Mouse (Mus musculus): Measurements from ENCODE around the gene Baz2b.

Baz2b gene

DNA sequence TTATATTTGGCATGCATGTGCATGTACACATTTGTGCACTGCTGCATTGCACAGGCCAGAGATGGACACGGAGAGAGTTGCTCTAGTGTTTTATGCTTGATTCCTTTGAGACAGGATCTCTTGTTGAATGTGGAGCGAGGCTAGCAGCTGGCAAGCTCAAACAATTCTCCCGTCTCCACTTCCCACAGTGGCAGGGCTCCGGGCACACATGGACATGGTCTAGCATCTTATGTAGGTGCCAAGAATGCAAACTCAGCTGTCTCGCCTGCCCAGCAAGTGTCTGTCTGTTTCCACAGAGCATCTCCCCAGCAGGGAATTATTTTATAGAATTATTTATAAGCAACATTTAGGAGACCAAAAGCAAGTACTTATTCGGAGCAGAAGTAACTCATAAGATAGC is 243.2 kb downstream of the Baz2b start:
- DNase-seq (ENCODE audit: low read depth in 1 of 2, low spot score in 2 of 2), result no peak

DNA sequence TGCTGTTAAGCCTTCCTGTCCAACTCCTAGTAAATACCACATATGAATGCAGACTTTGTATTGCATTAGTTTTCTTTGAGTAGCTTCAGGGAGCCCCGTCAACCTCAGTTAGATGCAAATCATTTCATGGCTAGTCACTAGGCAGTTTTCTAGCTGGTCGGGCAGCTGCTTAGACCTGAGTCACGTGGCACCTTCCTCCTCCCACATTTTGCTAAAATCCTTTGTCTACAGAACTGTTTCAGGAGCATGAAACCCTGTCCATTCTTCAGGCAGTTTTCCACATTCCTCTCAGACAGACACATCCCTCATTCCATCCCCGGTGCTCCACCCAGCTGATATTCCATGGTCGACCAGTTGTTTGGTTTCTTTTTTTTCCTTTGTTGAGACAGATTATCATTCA is 246.6 kb downstream of the Baz2b start:
- no peak for DNase-seq (ENCODE audit: low read depth in 1 of 2, low spot score in 2 of 2)

DNA sequence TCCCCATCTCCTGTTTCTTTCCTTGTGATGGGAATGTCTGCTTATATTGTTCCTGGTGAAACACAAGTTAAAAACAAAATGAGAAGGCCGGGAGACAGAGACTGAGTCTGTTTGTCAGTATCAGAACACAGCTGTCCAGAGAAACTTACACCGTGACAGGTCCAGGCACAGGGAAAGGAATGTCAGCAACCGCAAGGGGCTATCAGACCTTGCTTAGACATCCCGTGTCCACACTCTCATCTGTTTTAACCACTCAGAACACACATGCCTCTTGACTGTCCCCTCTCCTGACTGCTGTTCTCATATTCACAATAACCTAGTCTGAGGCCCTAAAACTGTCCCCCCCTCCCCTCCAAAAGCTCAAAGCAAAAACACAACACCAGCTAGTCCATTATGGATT is 247.1 kb downstream of the Baz2b start:
- DNase-seq (ENCODE audit: low read depth in 1 of 2, low spot score in 2 of 2), result no peak

DNA sequence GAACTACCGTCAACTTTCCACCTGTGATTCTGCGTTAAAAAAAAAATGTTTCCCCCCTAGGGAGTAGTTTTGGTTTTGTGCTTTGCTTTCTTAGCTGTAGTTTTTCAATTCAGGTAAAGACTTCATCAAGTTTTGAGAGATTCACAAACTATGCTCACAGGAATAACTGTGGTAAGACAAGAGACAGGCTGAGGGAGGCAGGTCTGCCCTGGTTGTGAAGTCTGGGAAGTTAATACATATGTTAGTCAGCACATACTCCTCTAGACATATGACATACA is 249.2 kb downstream of the Baz2b start:
- no peak for DNase-seq (ENCODE audit: low read depth in 1 of 2, low spot score in 2 of 2)

DNA sequence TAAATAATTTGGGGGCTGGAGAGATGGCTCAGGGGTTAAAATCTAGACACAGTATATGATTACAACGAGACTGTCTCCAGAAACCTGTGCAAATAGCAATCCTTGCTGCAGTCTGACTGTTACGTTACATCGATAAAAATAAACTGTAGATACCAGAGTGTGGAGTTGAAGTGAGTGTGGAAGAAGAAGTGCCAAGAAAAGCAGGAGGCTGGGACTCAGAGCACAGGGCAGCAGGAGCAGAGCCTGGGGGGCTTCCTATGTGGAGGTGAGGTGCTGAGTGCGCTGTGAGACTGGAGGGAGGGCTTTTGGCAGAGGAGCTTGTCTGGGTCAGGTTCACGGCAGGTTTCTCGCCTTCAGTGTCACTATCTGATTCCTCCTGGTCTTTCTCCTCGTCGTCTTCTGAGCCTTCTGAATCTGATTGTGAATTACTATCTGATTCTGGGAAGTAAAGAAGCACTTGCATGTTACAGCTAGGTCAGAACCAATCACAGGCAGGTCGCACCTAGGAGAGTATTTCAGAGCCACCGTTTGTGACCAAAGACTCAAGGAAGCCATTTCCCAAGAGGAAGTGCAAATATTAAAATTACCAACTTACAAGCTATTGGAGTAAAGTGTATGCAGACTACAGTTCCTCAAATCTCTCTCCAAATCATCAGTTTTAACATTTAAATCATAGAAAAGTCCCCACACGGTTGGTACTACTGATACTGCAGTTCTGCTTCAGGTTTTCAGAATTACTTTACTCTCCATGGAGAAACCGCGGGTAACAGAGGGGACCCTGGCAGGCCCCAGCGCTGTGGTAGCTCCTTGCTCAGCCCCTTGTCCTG is 249.8 kb downstream of the Baz2b start:
- no peak for DNase-seq (ENCODE audit: low read depth in 1 of 2, low spot score in 2 of 2)

DNA sequence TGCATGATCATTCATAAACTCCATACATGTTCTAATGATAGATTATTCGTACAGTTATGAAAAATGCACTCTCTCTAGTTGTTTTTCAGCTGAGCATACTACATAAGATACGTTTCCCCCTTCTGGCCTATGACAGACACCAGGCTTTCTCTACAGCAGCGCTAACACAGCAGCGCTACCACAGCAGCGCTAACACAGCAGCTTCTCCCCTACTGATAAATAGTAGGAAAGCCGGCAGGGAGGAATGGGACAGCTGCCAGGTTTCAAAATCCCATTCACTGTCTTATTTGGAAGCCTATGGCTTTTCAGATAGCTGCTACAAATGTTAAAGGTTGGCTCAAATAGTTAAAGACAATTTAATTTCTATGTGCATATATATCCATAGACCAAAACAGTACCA is 251.1 kb downstream of the Baz2b start:
- no peak for DNase-seq (ENCODE audit: low read depth in 1 of 2, low spot score in 2 of 2)

DNA sequence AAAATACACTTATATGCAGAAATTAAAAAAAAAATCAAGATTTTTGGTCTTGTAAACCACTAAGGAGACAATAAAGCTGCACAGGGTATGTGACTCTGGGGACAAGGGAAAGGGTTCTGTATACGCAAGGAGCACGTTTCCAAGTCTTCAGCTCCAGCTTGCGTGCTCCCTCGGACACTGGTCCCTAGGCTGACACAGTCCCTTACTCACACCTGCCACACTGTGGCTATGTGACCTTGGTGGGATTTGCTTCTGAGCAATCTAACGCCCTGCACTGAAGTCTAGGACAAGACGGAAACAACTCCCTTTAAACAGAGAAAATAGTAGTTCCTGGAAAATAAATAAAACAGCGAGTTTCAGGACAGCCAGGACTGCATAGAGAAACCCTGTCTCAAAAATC is 253.7 kb downstream of the Baz2b start:
- DNase-seq (ENCODE audit: low read depth in 1 of 2, low spot score in 2 of 2), result no peak

DNA sequence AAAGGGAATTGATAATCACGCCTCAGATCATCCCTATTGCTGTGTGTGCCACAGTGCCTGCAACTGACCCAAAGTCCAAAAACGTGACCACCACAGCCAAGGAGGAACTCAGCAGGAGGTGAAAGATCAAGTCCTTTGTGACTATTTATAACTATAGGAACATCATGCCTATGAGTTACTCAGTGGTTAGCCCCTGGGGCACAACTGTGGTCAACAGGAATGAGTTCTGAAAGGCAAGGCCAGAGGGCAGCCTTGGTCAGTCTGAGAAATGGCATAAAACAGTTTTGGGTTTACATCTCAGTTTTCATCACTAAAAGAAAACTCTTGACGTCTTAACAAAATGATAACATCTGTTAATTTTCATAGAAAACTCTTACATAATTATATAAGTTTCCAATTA is 254.8 kb downstream of the Baz2b start:
- no peak for DNase-seq (ENCODE audit: low read depth in 1 of 2, low spot score in 2 of 2)

DNA sequence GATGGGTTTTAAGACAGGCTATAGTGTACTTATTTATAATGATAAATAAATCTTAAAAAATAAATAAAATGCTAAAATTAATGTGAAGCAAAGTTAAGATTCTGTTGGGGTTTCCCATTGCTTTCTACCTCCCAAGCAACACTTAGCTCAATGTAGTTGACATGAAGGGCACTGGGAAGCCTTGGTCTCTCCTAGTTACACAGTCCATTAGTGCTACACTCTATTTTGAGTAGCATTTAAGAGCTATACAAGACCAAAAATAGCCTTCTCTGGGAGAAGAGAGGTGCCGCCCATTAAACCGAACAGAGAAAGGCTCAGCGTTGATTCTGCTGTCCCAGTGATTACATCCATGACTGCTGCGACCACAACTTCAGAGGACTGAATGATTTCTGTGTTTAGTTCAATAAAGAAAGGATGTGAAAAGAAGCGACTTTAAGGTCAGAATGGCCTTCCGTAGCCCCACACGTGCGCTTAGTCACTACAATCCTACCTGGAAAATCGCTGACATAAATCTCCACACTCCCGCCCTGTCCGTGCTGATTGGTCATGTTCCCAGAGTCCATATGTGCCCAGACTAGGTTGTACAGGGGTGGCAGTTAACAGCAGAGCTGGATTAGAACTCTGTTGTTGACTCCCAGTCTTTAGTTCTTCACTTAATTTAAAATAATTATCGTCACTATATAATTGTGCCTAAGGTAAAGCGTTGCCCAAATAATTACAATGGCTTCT is 257.2 kb downstream of the Baz2b start:
- no peak for DNase-seq (ENCODE audit: low read depth in 1 of 2, low spot score in 2 of 2)

DNA sequence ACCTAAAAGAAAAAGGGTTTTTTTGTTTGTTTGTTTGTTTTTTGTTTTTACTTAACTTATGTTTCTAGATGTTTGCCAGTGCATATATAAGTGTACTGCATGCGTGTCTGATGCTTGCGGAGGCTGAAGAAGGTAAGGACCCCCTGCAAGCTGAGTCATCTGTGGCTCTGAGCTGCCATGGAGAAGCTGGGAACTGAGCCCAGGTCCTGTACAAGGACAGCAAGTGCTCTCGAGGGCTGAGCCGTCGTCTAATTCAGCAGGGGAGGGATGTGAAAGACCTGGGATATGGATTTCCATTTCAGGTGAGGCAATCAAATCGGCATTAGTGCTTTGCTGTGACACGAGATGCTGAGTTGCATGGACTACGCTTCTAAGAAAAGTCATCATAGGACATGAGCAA is 257.9 kb downstream of the Baz2b start:
- no peak for DNase-seq (ENCODE audit: low read depth in 1 of 2, low spot score in 2 of 2)

DNA sequence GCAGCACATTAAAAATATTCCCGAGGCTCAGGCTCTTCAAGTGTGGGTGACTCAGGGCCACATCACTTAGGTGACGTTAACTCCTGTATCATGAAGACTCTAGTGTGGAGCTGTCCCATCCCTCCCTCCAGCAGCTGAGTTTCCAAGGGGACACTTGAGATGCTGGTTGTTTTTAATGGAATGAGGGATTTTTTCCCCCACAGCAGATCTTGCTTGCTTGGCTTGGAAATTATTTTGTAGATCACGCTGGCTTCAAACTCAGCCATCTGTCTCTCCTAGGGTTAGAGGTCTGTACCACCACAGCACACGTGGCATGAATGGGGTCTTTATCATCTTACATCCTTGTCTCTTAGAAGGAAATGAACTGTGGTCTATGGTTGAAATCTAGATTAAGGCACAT is 258.5 kb downstream of the Baz2b start:
- no peak for DNase-seq (ENCODE audit: low read depth in 1 of 2, low spot score in 2 of 2)

DNA sequence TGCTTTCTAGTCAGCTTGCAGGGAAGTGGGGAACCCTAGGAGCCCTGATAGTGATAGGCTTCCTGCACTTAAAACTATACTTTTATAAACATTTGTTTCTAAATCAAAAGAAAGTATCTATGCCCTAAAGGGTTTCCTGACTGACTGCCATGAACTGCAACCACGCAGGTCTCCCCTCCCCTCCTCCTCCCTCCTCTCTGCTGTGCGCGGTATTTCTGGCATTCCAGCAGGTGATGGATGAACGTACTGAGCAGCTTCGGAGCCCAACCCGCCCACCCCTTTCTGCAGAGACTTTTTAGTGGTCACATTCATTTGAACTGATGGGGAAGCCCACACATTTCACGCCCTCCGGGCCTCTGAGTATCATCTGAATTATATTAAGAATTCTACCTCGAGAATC is 273.3 kb downstream of the Baz2b start:
- no peak for DNase-seq (ENCODE audit: low read depth in 1 of 2, low spot score in 2 of 2)

DNA sequence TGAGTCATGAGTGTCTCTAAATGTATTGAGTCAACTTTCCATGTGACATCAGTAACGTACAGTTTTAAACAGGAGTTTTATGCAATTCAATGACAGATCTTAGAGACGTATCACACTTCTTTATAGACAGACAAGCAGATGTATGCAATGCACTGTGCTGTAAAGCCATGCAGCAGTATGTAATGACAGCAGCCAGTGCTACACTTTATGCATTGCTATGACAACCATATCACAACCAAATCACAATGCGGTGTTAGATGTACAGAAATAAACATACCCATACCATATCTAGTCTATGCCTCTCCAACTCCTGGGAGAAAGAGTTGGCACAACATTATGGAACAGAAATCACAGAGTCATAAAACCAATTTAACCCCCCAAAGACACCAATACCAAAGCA is 276.5 kb downstream of the Baz2b start:
- no peak for DNase-seq (ENCODE audit: low read depth in 1 of 2, low spot score in 2 of 2)

DNA sequence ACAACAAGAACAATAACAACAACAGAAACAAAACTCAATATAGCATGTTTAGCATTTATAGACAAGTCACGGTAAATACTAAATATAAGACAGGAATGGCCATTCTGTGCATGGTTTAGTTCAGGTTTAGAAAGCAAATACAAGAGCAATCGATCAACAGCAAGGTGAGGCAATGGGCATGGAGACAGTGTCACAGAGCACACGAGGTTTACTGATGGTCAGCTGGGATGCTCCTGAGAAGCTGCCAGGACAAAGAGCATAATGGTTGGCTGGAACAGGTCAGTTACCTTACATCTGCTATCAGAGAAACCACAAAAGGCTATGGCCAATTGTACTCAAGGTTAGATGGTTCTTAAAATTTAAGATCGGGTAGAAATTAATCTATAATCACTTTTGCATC is 277.4 kb downstream of the Baz2b start:
- DNase-seq (ENCODE audit: low read depth in 1 of 2, low spot score in 2 of 2), result no peak

DNA sequence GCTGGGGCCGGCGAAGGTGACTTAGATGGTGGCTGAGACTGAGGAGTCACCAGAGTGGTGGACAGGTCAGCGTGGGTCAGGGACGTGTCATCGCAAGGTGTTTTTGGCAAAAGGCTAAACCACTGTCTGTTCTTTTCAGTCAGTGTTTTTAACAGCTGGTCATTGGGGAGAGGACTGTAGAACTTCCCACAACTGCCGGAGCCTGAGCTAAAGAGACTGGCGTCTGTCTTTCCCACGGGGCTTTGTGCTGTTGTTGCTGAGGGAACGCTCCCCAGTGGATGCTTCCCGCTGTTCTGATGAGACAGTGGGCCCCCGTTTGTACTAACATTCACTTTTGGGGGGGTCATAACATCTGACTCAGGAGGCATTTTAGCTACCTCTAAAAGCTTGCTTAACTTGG is 296.0 kb downstream of the Baz2b start:
- no peak for DNase-seq (ENCODE audit: low read depth in 1 of 2, low spot score in 2 of 2)

DNA sequence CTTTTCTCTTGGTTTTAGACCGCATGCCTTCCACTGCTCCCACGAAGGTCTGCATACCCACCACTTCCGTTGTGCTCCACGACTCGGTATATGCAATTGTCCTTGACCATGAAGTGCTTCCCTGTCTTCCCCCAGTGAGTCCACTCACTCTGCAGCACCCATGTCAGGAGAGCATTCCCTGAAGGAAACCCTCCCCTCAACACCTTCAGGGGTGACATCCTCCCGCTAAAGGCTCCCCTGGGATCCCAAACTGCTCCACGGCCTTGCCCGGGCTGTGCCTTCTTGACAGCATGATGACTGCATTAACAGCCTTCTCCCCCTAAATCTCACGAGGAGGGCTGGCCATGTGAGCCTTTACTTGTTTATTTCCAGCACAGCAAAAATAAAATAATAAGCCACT is 301.6 kb downstream of the Baz2b start:
- no peak for DNase-seq (ENCODE audit: low read depth in 1 of 2, low spot score in 2 of 2)

DNA sequence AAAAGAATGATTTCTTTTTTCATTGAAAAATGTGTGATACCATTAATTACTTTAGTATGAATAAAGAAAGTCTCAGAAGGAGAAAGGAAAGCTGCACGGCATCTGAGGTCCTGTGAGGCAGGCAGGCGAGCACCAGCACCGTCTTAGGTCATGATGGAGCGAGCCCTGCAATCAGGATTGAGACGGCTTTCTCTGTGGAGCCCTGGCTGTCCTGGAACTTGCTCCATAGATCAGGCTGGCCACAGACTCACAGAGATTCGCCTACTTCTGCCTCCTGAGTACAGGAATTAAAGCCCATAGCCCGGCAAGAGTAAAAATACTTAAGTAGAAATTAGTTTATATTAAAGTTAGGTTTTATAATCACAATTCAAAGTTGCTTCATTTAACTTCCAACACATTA is 305.6 kb downstream of the Baz2b start:
- DNase-seq (ENCODE audit: low read depth in 1 of 2, low spot score in 2 of 2), result no peak

DNA sequence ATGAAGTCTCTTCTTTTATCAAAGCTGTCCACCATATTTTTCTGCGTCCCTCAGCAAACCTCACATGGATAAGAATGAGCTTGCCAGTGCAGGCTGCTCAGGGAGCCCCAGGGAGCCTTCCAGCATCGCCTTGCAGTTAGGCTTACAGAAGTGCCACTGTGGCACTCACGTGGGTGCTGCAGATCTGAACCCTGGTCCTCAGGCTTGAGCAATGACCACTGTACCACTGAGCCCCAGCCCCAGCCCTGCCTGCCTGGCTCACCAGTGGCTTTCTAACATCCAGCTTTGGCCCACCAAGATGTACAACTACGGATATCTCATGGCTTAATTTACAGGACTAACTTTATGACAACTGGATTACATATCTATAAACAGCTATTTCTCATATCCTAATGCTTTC is 311.0 kb downstream of the Baz2b start:
- no peak for DNase-seq (ENCODE audit: low read depth in 1 of 2, low spot score in 2 of 2)

DNA sequence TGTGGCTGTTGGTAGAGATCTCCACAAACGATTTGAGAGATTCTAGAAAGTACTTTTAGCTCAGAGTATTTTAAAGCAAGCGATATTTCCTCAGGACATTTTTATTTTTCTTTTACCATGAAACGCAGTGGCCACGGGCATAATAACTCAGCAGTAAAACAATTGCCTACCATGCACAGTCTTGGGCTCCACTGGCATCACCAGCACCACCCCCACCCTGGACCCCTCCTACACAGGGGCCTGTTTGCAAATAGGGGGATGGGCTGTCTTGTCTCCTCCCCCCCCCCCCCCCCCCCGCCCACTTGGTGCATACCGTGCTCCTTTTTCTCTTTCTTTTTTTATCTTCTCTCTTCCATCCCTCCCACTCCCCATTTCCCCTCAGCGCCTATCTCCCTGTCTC is 311.5 kb downstream of the Baz2b start:
- no peak for DNase-seq (ENCODE audit: low read depth in 1 of 2, low spot score in 2 of 2)

DNA sequence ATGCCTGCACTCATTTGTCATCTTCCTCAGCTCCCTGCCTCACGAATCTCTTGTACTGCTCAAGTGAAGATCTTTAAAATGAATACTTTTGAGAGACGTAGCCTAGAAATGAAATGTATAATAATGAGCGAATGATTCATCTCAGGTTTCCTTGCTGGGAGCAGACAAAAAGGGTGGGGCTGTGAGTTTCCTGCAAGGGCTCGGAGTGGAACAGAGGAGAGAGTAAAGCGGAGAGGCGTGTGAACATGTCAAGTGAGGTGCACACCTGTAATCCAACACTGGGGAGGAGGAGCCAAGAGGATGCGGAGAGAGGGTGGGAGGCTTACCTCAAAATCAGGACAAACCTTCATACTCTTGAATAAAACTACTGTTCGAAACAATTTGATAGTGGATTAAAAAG is 312.8 kb downstream of the Baz2b start:
- DNase-seq (ENCODE audit: low read depth in 1 of 2, low spot score in 2 of 2), result no peak

DNA sequence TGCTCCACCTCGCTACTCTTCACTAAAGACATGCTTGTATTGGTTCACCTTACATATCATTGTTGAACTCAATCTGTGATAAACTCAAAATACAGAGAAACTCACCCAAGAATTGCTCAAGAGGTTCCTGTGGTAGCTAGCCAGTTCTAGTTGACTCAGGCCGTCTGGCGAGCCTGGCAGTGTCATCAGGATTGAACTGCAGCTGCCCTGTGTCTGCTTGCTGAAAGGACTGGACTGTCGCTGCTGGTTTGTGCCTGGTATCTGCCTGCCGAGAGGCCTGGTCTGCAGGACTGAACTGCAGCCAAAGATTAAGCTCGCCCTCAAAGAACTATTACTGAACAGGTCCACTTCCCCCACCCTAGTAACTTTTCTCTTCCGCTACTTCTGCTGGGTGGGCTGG is 313.2 kb downstream of the Baz2b start:
- no peak for DNase-seq (ENCODE audit: low read depth in 1 of 2, low spot score in 2 of 2)

DNA sequence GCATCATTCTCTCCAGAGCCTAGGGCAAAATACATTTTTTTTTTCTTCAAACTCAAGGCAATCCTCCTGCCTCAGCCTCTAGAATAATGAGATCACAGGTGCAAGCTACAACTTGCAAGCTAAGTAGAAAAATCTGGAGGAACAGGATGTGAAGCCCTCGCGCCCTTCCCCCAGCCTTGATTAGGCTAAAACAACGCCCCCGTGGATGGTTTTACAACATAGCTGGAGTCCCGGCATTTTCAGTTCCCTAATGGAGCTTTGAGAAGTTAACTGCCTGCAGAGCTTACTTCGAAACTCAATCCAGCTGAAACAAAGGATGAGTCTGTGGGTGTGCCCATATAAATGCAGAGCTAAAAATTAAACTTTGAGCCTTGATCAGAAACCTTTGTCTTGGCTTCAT is 319.9 kb downstream of the Baz2b start:
- DNase-seq (ENCODE audit: low read depth in 1 of 2, low spot score in 2 of 2), result peak; percentile 12 to 24

DNA sequence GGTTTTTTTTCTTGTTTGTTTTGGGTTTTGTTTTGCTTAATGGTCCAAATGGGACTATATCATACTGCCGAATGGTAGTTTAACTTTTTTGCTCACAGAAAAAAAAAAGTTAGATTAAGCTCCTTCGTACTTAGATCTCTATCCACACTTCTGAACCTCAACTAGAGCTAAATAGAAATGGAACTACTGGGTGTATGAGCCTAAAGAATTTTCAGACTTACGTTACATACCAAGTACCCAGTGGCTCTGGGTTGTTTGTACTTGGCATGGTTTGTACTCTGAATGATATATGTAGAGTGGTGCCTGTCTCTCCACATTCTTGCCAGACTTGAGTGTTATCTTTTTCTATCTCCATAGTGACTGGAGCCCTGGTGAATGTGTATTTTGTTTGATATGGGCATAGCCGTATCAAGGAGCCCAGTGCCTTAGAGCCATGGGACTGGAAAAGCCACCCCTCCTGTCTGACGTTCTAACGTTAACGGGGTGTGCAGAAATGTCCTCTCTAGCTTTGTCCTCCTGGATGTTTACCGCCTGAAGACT is 326.8 kb downstream of the Baz2b start:
- no peak for DNase-seq (ENCODE audit: low read depth in 1 of 2, low spot score in 2 of 2)
